Mouse (Mus musculus): Measurements from ENCODE around the gene Tcf7l1. TPM values are rescaled to one million over a fixed set of nuclear protein-coding genes. Genes with fewer than 3 reads are reported as not detected.
A peak's percentile ranks its signal among the peaks of the same experiment; 100 is the strongest.

The Tcf7l1 gene
- polyA plus RNA-seq, 1 experiment from 2014 or later: 26.5 TPM

DNA sequence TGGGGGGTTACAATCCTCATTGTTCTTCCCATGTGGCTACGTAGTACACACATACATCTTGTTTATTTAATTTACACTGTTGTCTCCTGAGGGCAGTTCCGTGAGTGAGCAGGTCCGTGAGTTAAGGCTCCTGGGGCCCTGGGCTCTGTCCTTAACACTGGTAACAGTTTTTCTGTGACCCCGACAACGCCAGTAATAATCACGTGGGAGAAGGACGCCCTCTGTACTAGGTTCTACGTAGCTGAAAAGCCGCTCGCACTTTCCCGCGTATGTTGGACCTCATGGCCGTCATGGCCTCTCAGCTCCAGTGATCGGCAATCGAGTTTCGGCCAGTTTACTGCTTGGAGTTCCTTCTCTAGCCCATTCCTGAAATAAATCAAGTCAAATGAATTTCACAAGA is 6.4 kb upstream of the Tcf7l1 start:
- H3K4me2 ChIP-seq (ENCODE audit: low read length): no peak overlapping the region
- no peaks in the 10 kb centered on the region for H3K36me3 ChIP-seq (ENCODE audit: control insufficient read depth, insufficient read depth, low read length)
- no peaks in the 10 kb centered on the region for H3K4me1 ChIP-seq (replicated peaks; ENCODE audit: control insufficient read depth, insufficient read depth, low read length)
- no peak overlapping the region for H3K4me3 ChIP-seq (ENCODE audit: low read depth, low read length)
- H3K27me3 ChIP-seq (replicated peaks; ENCODE audit: control insufficient read depth, insufficient read depth, low read length): no peaks in the 10 kb centered on the region
- no peak overlapping the region for H3K27ac ChIP-seq (ENCODE audit: low read depth)
- 50% methylated on average over 16 of the region's 16 CpGs for WGBS
- H3K9ac ChIP-seq (ENCODE audit: low read length): no peak overlapping the region
- DNase-seq (ENCODE audit: low spot score) (no peak), ATAC-seq (replicated peaks; ENCODE audit: low FRiP score, low TSS enrichment, low read depth) (no peak)
- no peaks in the 10 kb centered on the region for H3K9me3 ChIP-seq (ENCODE audit: control insufficient read depth, low read length)

DNA sequence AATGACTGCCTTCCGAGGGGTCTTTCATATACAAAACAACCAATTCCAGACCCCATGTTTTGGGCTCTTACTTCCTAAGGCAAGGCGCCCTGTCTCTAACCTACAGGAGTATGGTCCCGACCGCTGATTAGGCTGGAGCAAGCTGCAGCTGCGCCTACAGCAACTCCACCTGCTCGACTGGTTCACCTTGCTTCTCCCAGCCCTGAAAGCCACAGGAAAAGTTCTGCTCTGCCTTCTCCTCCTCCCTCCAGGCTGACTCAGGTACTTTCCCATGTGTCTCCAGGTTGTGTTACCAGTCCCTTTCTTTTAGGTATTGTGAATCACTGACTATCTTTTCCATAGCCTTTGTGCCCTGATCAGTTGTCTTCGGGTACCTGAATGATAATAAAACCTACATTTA is 5.8 kb upstream of the Tcf7l1 start:
- no peaks in the 10 kb centered on the region for H3K36me3 ChIP-seq (ENCODE audit: control insufficient read depth, insufficient read depth, low read length)
- ATAC-seq (replicated peaks; ENCODE audit: low FRiP score, low TSS enrichment, low read depth) (0 out of 2 replicates have a peak, but pooled peaks have one; percentile 48), DNase-seq (ENCODE audit: low spot score) (no peak)
- no peak overlapping the region for H3K4me2 ChIP-seq (ENCODE audit: low read length)
- H3K4me1 ChIP-seq (replicated peaks; ENCODE audit: control insufficient read depth, insufficient read depth, low read length): no peaks in the 10 kb centered on the region
- H3K9ac ChIP-seq (ENCODE audit: low read length): no peak overlapping the region
- no peak overlapping the region for H3K4me3 ChIP-seq (ENCODE audit: low read depth, low read length)
- WGBS: 52% methylated on average over 7 of the region's 7 CpGs
- no peaks in the 10 kb centered on the region for H3K27me3 ChIP-seq (replicated peaks; ENCODE audit: control insufficient read depth, insufficient read depth, low read length)
- H3K27ac ChIP-seq (ENCODE audit: low read depth): no peak overlapping the region
- H3K9me3 ChIP-seq (ENCODE audit: control insufficient read depth, low read length): no peaks in the 10 kb centered on the region

DNA sequence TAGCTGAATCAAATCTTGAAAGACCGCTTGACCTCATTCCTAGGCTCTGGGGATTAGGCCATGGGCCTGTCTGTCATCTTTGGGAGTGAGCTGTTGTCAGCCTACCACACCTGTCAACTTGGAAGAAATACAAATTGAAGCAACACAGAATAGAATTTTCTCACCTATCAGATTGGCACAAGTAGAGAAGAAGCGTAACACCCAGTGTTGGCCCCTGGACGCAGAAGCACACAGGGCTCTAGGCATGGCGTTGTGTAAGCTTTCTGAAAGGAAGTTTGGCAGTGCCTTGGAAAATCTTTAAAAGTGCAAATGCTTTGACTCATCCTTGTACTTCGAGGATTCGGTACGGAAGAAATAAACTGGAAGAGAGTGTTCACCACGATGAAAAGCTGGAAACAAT is 3.6 kb upstream of the Tcf7l1 start:
- Histone ChIP-seq H3K36me3 (ENCODE audit: control insufficient read depth, insufficient read depth, low read length) (no peaks in the 10 kb centered on the region), H3K4me2 (ENCODE audit: low read length) (no peak overlapping the region), H3K27ac (ENCODE audit: low read depth) (no peak overlapping the region), H3K4me1 (replicated peaks; ENCODE audit: control insufficient read depth, insufficient read depth, low read length) (no peaks in the 10 kb centered on the region), H3K9ac (ENCODE audit: low read length) (no peak overlapping the region), H3K27me3 (replicated peaks; ENCODE audit: control insufficient read depth, insufficient read depth, low read length) (no peaks in the 10 kb centered on the region), H3K9me3 (ENCODE audit: control insufficient read depth, low read length) (no peaks in the 10 kb centered on the region), H3K4me3 (ENCODE audit: low read depth, low read length) (no peak overlapping the region)
- 92% methylated on average over 8 of the region's 8 CpGs for WGBS
- ATAC-seq (replicated peaks; ENCODE audit: low FRiP score, low TSS enrichment, low read depth) (no peak), DNase-seq (ENCODE audit: low spot score) (no peak)

DNA sequence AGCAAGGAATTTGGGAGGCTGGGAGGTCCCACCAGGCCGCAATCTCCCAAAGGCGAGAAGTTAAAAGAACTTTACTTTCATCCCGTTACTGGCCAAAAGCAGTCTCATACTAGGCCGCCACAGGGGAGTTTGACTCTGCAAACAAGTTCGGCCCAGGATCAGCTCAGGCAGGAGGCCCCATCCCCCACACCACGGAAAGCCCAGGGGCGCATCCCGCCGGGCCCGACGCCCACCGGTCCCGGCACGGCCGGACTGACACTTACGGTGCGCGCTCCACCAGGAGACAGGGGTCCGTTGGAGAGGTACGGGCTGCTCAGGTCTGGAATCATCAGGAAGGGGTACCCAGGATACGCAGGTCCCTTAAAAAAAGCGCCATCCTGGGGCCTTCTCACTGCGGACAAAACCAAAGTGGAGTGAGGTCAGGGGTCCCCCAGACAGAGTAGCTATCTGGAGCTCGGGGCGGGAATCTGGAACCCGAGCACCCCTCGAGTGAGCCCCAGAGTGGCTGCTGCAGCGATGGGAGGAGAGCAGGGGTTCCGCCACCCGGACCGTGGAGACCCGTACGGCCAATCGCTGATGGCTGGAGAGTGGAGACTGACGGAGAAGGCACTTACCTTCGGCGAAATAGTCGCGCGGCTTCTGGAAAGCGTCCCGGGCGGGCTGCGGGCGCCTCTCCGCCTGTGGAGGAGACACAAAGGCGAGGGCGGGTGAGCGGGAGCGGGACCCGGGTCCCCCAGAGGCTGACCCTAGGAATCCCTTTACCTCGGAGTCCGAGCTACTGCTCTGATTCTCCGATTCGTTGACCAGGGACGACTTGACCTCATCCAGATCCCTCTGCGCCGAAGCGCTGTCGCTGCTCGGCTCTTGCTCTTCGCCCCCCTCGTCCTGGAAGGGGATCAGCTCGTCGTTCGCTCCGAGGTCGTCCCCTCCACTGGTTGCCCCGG is 834 bp downstream of the Tcf7l1 start:
- Histone ChIP-seq H3K4me2 (ENCODE audit: low read length) (peak overlapping the region; percentile 84), H3K4me1 (replicated peaks; ENCODE audit: control insufficient read depth, insufficient read depth, low read length) (peaks cover 8% of the 10 kb centered on the region), H3K36me3 (ENCODE audit: control insufficient read depth, insufficient read depth, low read length) (peaks cover 19% of the 10 kb centered on the region), H3K27ac (ENCODE audit: low read depth) (peak overlapping the region; percentile 92), H3K4me3 (ENCODE audit: low read depth, low read length) (peak overlapping the region; percentile 67), H3K27me3 (replicated peaks; ENCODE audit: control insufficient read depth, insufficient read depth, low read length) (no peaks in the 10 kb centered on the region), H3K9ac (ENCODE audit: low read length) (peak overlapping the region; percentile 92), H3K9me3 (ENCODE audit: control insufficient read depth, low read length) (no peaks in the 10 kb centered on the region)
- ATAC-seq (replicated peaks; ENCODE audit: low FRiP score, low TSS enrichment, low read depth): peak; percentile 47
- peak; percentile 85 for DNase-seq (ENCODE audit: low spot score)
- under 1% methylated on average over 67 of the region's 69 CpGs for WGBS

DNA sequence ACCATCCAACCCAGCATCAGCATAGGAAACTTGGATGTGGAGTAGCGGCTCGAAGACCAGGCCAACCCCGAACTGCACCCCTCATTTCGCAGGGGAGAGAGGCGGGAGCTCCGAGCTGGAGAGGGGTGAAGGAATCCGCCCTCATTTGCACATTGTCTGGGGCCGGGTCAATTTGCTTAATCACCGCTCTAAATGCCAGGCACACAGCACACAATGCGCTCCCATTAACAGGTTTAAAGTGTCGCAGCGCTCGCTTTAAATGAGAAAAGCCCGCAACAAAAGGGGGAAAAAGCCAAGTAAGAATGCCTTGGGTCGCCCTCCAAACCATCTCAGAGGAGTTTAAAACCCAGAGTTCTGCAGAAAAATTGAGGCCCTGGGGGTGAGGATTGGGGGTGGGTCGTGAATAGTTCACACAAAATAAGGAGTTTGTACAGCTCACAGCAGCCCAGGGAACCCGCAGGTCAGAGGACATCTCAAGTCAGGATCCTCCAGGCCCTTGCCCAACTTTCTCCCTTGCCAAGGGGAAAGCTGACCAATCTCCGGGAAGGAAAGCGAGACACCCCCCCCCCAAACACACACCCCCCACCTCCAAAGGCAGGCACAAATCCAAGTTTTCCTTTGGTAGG is 1.6 kb downstream of the Tcf7l1 start:
- Histone ChIP-seq H3K36me3 (ENCODE audit: control insufficient read depth, insufficient read depth, low read length) (peaks cover 25% of the 10 kb centered on the region), H3K27me3 (replicated peaks; ENCODE audit: control insufficient read depth, insufficient read depth, low read length) (no peaks in the 10 kb centered on the region), H3K4me2 (ENCODE audit: low read length) (peak overlapping the region; percentile 84), H3K4me1 (replicated peaks; ENCODE audit: control insufficient read depth, insufficient read depth, low read length) (peaks cover 8% of the 10 kb centered on the region), H3K27ac (ENCODE audit: low read depth) (0 out of 2 replicates have a peak overlapping the region, but pooled peaks have one; percentile 11), H3K4me3 (ENCODE audit: low read depth, low read length) (peak overlapping the region; percentile 67), H3K9me3 (ENCODE audit: control insufficient read depth, low read length) (no peaks in the 10 kb centered on the region), H3K9ac (ENCODE audit: low read length) (peak overlapping the region; percentile 92)
- ATAC-seq (replicated peaks; ENCODE audit: low FRiP score, low TSS enrichment, low read depth) (no peak), DNase-seq (ENCODE audit: low spot score) (peak; percentile 64)
- 6% methylated on average over 19 of the region's 19 CpGs for WGBS

DNA sequence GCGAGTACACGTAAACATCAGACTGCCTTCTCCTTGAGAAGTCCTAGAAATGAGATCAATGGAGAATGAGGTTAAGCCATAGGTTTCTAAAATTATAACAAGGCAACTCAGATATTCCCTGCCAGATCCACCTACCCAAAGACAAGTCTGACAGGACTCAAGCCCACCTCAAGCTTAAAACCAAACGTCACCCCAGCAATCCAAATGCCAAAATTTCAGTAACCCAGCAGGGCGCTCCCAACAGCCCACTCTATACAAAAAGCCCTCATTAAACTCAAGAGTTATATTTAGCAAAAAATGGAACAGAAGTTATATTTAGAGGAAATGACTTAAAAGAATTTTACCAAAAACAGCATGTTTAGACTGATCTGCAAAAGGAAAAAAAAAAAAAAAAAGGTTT is 5.3 kb downstream of the Tcf7l1 start:
- Histone ChIP-seq H3K4me1 (replicated peaks; ENCODE audit: control insufficient read depth, insufficient read depth, low read length) (peaks cover 8% of the 10 kb centered on the region), H3K4me3 (ENCODE audit: low read depth, low read length) (no peak overlapping the region), H3K4me2 (ENCODE audit: low read length) (no peak overlapping the region), H3K9me3 (ENCODE audit: control insufficient read depth, low read length) (no peaks in the 10 kb centered on the region), H3K9ac (ENCODE audit: low read length) (no peak overlapping the region), H3K27ac (ENCODE audit: low read depth) (no peak overlapping the region), H3K36me3 (ENCODE audit: control insufficient read depth, insufficient read depth, low read length) (peaks cover 44% of the 10 kb centered on the region), H3K27me3 (replicated peaks; ENCODE audit: control insufficient read depth, insufficient read depth, low read length) (no peaks in the 10 kb centered on the region)
- ATAC-seq (replicated peaks; ENCODE audit: low FRiP score, low TSS enrichment, low read depth) (no peak), DNase-seq (ENCODE audit: low spot score) (no peak)
- WGBS: 93% methylated on average over 4 of the region's 4 CpGs

DNA sequence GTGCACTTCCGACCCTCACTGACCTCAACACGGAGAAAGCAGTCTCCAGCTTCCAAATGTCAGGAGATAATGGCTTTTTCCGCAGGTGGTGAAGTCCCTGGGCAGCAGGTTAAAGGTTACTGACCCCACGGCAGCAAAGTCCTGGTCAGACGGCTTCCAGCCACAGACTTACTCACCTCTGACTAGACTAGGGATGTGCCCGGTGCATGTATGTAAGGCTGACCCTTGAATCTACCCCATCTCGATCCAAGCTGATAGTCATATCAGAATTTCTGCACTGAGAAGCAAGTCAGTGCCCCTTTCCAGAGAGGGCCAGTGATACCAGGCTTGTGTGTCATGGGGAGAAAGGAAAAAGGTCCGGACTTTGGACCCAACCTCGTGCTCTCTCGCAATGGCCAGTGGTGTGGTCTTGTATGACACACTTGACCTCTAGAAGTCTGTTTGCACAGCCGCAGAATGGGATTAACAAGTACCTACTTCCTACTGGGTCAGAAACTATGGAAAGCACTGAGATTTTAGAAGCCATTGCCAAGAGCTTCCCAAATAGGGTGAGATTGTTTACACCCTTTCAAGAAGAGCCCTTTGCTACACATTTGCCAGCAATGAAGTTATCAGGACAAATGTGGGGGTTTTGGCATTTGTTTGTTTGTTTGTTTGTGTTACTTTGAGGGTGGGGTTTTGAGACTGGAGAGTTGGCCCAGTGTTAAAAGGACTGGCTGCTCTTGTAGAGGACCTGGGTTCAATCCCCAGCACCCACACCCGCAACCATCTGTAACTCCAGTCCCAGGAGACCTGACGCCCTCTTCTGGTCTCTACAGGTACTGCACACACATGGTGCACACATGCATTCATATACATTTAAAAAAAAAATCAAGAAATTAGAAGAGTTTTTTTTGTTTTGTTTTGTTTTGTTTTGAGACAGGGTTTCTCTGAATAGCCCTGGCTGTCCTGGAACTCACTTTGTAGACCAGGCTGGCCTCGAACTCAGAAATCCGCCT is 10.0 kb downstream of the Tcf7l1 start:
- Histone ChIP-seq H3K36me3 (ENCODE audit: control insufficient read depth, insufficient read depth, low read length) (peaks cover 34% of the 10 kb centered on the region), H3K9me3 (ENCODE audit: control insufficient read depth, low read length) (no peaks in the 10 kb centered on the region), H3K4me1 (replicated peaks; ENCODE audit: control insufficient read depth, insufficient read depth, low read length) (peaks cover 8% of the 10 kb centered on the region; the same call in 1 of the 2 replicates), H3K4me2 (ENCODE audit: low read length) (no peak overlapping the region), H3K27ac (ENCODE audit: low read depth) (no peak overlapping the region), H3K9ac (ENCODE audit: low read length) (no peak overlapping the region), H3K27me3 (replicated peaks; ENCODE audit: control insufficient read depth, insufficient read depth, low read length) (no peaks in the 10 kb centered on the region), H3K4me3 (ENCODE audit: low read depth, low read length) (no peak overlapping the region)
- 74% methylated on average over 15 of the region's 15 CpGs for WGBS
- ATAC-seq (replicated peaks; ENCODE audit: low FRiP score, low TSS enrichment, low read depth) (no peak), DNase-seq (ENCODE audit: low spot score) (no peak)

DNA sequence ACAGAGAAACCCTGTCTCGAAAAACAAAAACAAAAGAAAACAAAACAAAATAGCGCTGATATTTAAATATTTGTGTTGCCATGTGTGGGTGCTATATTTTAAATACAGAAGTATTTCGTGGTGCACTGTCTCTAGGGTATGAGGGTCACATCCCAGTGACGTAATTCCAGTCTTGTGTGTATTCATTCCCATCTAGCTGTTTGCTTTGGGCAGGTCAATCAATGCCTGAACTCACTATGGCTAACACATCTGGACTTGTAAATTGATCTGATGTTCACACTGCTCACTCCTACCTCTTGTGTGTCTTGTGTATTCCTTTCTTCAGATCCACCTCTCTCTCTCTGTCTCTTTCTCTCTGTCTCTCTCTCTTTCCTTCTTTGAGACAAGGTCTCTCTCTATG is 11.8 kb downstream of the Tcf7l1 start:
- Histone ChIP-seq H3K9ac (ENCODE audit: low read length) (no peak overlapping the region), H3K4me2 (ENCODE audit: low read length) (no peak overlapping the region), H3K4me3 (ENCODE audit: low read depth, low read length) (no peak overlapping the region), H3K27ac (ENCODE audit: low read depth) (no peak overlapping the region), H3K27me3 (replicated peaks; ENCODE audit: control insufficient read depth, insufficient read depth, low read length) (no peaks in the 10 kb centered on the region), H3K9me3 (ENCODE audit: control insufficient read depth, low read length) (no peaks in the 10 kb centered on the region), H3K36me3 (ENCODE audit: control insufficient read depth, insufficient read depth, low read length) (peaks cover 25% of the 10 kb centered on the region), H3K4me1 (replicated peaks; ENCODE audit: control insufficient read depth, insufficient read depth, low read length) (peaks cover 12% of the 10 kb centered on the region; the same call in 1 of the 2 replicates)
- no peak for ATAC-seq (replicated peaks; ENCODE audit: low FRiP score, low TSS enrichment, low read depth)
- 82% methylated on average over 4 of the region's 4 CpGs for WGBS
- no peak for DNase-seq (ENCODE audit: low spot score)

Measured in intestine, embryonic 14.5 days (tissue).